Mouse (Mus musculus) lung, embryonic 14.5 days (tissue): ENCODE measurements around the gene C9orf72. TPM values are rescaled to one million over a fixed set of nuclear protein-coding genes. Genes with fewer than 3 reads are reported as not detected.
A peak's percentile ranks its signal among the peaks of the same experiment; 100 is the strongest.

Source experiments
- ATAC-seq: fragments of 200-750 bp; cut with Nextera tagmentation; 2 replicates; pipeline ENCODE4 v1.8.0; 2017; ENCODE audit warnings: mild to moderate bottlenecking, moderate TSS enrichment, moderate library complexity; ENCODE audit not compliant: insufficient read depth
- DNase-seq: peaks from one replicate; pipeline ENCODE4 v3.0.0-alpha.2; 2015
- H3K27ac ChIP-seq: fragments of 300-500 bp; sonication (generic); 2 replicates; pipeline ENCODE4 v1.5.1; 2014; ENCODE audit warnings: low read depth, mild to moderate bottlenecking, moderate library complexity
- H3K27me3 ChIP-seq: fragments of 300-500 bp; sonication (generic); 2 replicates; pipeline ENCODE4 v1.6.1; 2014; ENCODE audit warnings: low read length, control low read depth; ENCODE audit not compliant: insufficient read depth
- H3K36me3 ChIP-seq: fragments of 300-500 bp; sonication (generic); 2 replicates; pipeline ENCODE4 v1.6.1; 2014; ENCODE audit warnings: control low read depth; ENCODE audit not compliant: insufficient read depth
- H3K4me1 ChIP-seq: fragments of 300-500 bp; sonication (generic); 2 replicates; pipeline ENCODE4 v1.6.1; 2014; ENCODE audit warnings: antibody characterized with exemption, control low read depth; ENCODE audit not compliant: insufficient read depth
- H3K4me2 ChIP-seq: fragments of 300-500 bp; sonication (generic); 2 replicates; pipeline ENCODE4 v1.6.1; 2014; ENCODE audit warnings: mild to moderate bottlenecking
- H3K4me3 ChIP-seq: fragments of 300-500 bp; sonication (generic); 2 replicates; pipeline ENCODE4 v1.5.1; 2014; ENCODE audit warnings: low read depth, low read length
- H3K9ac ChIP-seq: fragments of 300-500 bp; sonication (generic); 2 replicates; pipeline ENCODE4 v1.6.1; 2014
- H3K9me3 ChIP-seq: fragments of 300-500 bp; sonication (generic); 2 replicates; pipeline ENCODE4 v1.6.1; 2016; ENCODE audit warnings: low read depth, low read length, control low read depth
- CTCF ChIP-seq: IDR thresholded peaks from 2 replicates; pipeline ENCODE4 v1.5.1; 2016; ENCODE audit warnings: antibody characterized with exemption, low read depth
- WGBS: fragments of 180-500 bp; shearing (Covaris S2); extraction: QIAGEN DNeasy Blood & Tissue Kit; methylation state at CpG from one replicate; pipeline ENCODE4 v1.1.7; 2014; 5-methylcytosine and 5-hydroxymethylcytosine counted together
- polyA plus RNA-seq: library from polyadenylated mRNA; unstranded; fragments of >200 nt; fragmentation: Nextera tagmentation; extraction: Ambion mirVana; gene quantifications from 2 replicates; pipeline ENCODE4 v1.2.1, GENCODE M21; 2014

Gene C9orf72
- polyA plus RNA-seq, 1 experiment from 2014 or later = 16.3 TPM

DNA sequence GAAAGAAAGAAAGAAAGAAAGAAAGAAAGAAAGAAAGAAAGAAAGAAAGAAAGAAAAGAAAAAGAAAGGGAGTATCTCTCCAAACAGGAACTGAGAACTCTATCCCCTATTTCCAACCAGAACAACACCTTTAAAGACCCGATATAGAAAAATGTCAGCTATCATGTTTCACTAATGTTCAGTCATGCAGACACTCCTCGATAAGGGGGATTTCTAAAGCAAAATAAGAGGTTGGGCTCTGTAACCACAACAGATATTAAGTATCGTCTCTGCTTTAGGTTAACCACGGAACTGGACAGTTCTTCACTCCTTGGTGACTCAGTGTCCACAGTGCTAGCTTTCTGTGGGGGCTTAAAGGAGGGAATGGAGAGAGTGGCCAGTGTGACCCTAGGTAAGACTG lies 2.3 kb upstream of the C9orf72 start:
- H3K4me3 ChIP-seq = no peak overlapping the region
- H3K36me3 ChIP-seq = no peaks in the 10 kb centered on the region
- H3K4me1 ChIP-seq = 0 out of 2 replicates have a peak, but pooled peaks cover 2% of the 10 kb centered on the region
- H3K4me2 ChIP-seq = no peak overlapping the region
- no peak for ATAC-seq
- no peaks in the 10 kb centered on the region for H3K9me3 ChIP-seq
- H3K27me3 ChIP-seq = no peaks in the 10 kb centered on the region
- no peak overlapping the region for H3K27ac ChIP-seq
- TF ChIP-seq CTCF = no peak
- no peak for DNase-seq
- no peak overlapping the region for H3K9ac ChIP-seq
- 70% methylated on average over 4 of the region's 4 CpGs for WGBS

DNA sequence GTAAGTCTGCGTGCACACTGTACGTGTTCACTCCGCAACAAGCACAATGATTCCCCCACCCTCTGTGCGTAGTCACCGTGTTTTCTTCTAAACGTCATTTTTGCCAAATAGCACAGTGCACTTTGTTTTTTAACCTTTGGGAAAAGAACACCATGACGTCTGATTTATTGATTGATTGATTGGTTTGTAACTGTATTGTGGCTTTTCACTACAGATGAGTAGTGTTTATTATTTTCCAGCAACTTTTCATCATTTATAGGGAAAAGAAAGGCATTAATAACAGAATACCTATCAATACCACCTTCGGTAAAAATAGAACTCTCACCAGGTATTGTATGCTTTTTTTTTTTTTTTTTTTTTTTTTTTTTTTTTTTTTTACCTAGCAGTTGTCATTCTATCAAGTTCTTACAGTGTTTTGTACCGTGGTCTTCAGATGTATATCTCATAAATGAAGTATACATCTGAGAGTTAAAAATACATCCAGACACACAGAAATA lies 569 bp upstream of the C9orf72 start:
- Histone ChIP-seq H3K4me1 (0 out of 2 replicates have a peak, but pooled peaks cover 4% of the 10 kb centered on the region), H3K9ac (peak overlapping the region; percentile 80), H3K4me2 (peak overlapping the region; percentile 84), H3K36me3 (no peaks in the 10 kb centered on the region), H3K27me3 (no peaks in the 10 kb centered on the region), H3K4me3 (peak overlapping the region; percentile 83), H3K27ac (0 out of 2 replicates have a peak overlapping the region, but pooled peaks have one; percentile 65), H3K9me3 (no peaks in the 10 kb centered on the region)
- WGBS = 15% methylated on average over 9 of the region's 9 CpGs
- no peak for DNase-seq
- ATAC-seq = peak; percentile 48
- no peak for TF ChIP-seq CTCF

GRCm38 (mm10) chr4:35225141-35225733 lies 738 bp downstream of the C9orf72 start:
- H3K4me1 ChIP-seq = 0 out of 2 replicates have a peak, but pooled peaks cover 4% of the 10 kb centered on the region
- no peak for TF ChIP-seq CTCF
- peak overlapping the region; percentile 36; the same call in 1 of the 2 replicates for H3K27ac ChIP-seq
- DNase-seq (peak; percentile 44), ATAC-seq (peak; percentile 74)
- no peaks in the 10 kb centered on the region for H3K27me3 ChIP-seq
- H3K4me3 ChIP-seq = peak overlapping the region; percentile 83
- no peaks in the 10 kb centered on the region for H3K36me3 ChIP-seq
- peak overlapping the region; percentile 84 for H3K4me2 ChIP-seq
- no peaks in the 10 kb centered on the region for H3K9me3 ChIP-seq
- WGBS = under 1% methylated on average over 40 of the region's 40 CpGs
- H3K9ac ChIP-seq = peak overlapping the region; percentile 80

DNA sequence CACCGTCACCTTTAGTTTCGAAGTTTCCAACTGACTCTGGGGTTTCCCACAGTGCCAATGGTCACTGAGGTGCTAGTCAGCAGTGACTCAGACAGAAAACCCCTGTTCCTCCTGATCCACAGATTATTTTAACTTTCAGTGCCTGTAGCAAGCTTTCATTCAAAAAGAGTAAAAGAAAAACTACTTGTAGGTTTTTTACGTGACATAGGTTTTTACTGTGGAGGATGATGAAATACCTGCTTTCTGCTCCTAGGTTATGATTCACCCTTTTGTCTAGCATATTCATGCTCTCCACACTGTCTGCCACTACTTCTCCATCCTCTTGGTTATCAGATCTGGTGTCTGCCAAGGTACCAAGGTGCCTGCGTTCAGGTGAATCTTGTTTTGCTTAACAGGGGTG lies 1.9 kb downstream of the C9orf72 start:
- ATAC-seq (no peak), DNase-seq (no peak)
- Histone ChIP-seq H3K9me3 (no peaks in the 10 kb centered on the region), H3K27me3 (no peaks in the 10 kb centered on the region), H3K27ac (no peak overlapping the region), H3K9ac (no peak overlapping the region), H3K36me3 (no peaks in the 10 kb centered on the region), H3K4me3 (no peak overlapping the region; the same call in 1 of the 2 replicates), H3K4me2 (peak overlapping the region; percentile 84), H3K4me1 (0 out of 2 replicates have a peak, but pooled peaks cover 4% of the 10 kb centered on the region)
- 89% methylated on average over 4 of the region's 4 CpGs for WGBS
- no peak for TF ChIP-seq CTCF

DNA sequence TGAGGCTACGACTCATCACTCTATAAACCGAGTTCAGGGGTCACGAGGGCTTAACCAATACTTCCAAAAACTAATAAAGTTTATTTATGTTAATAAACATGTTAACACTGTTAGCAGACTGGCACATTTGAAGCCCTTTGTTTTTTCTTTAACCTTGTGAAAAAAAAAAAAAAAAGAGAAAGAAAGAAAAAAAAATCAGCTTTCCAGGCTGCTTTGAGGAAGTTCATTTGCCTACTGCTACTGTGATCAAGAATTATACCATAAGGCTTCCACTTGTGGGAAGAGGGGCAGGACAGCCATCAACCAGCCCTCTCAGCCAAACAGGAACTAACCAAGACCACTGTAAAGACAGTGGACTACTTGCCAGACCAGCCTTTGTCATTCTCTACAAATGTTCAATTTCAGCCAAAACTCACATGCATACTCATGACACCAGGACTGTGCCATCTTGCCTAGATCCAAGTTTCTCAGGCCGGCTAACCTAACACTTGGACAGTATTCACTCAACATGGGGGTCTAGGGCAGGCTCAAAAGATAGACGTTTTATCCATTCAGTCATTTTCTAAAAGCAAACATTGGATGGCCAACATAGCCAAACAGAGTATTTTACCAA lies 2.5 kb downstream of the C9orf72 start:
- 70% methylated on average over 5 of the region's 5 CpGs for WGBS
- Histone ChIP-seq H3K36me3 (no peaks in the 10 kb centered on the region), H3K4me2 (no peak overlapping the region), H3K9ac (no peak overlapping the region), H3K4me3 (no peak overlapping the region), H3K27me3 (no peaks in the 10 kb centered on the region), H3K27ac (no peak overlapping the region), H3K4me1 (0 out of 2 replicates have a peak, but pooled peaks cover 4% of the 10 kb centered on the region), H3K9me3 (no peaks in the 10 kb centered on the region)
- ATAC-seq = no peak
- DNase-seq = no peak
- no peak for TF ChIP-seq CTCF

GRCm38 (mm10) chr4:35221903-35222302 lies 4.1 kb downstream of the C9orf72 start:
- Histone ChIP-seq H3K27ac (no peak overlapping the region), H3K4me2 (peak overlapping the region; percentile 15; the same call in 1 of the 2 replicates), H3K4me3 (no peak overlapping the region), H3K9ac (no peak overlapping the region), H3K9me3 (no peaks in the 10 kb centered on the region), H3K4me1 (0 out of 2 replicates have a peak, but pooled peaks cover 4% of the 10 kb centered on the region), H3K27me3 (no peaks in the 10 kb centered on the region), H3K36me3 (peaks cover 12% of the 10 kb centered on the region)
- peak; percentile 43 for DNase-seq
- WGBS = 45% methylated on average over 4 of the region's 4 CpGs
- ATAC-seq = no peak
- TF ChIP-seq CTCF = no peak

- TF ChIP-seq CTCF = no peak
- WGBS = 44% methylated on average over 2 of the region's 2 CpGs
- Histone ChIP-seq H3K4me3 (no peak overlapping the region), H3K9ac (no peak overlapping the region), H3K4me2 (no peak overlapping the region), H3K27me3 (no peaks in the 10 kb centered on the region), H3K9me3 (no peaks in the 10 kb centered on the region), H3K27ac (no peak overlapping the region), H3K4me1 (0 out of 2 replicates have a peak, but pooled peaks cover 4% of the 10 kb centered on the region), H3K36me3 (peaks cover 15% of the 10 kb centered on the region)
- ATAC-seq = no peak
- DNase-seq = no peak
These were observed 4.8 kb downstream of the C9orf72 start for GRCm38 (mm10) chr4:35221131-35221530.
